ENCODE assay signal across 9 mouse cellular contexts in genomic region chr11:107276898-107277297, GRCm38 (mm10).
DNase-seq lines count a peak whose midpoint lies in the region; ATAC-seq lines count a peak whose summit lies in the region.
"Had no signal": no experiment of that assay in that cellular context is flagged by ENCODE, and none has a peak within 500 bp of the region (broad histone marks: within the 10 kb centered on the region; RNA-seq: fewer than 3 reads in every experiment).

No protein-coding gene starts in this region.

- 46% methylated on average over 7 of the region's 7 CpGs for WGBS in intestine, embryonic 16.5 days
- 51% methylated on average over 7 of the region's 7 CpGs for WGBS in lung, embryonic 16.5 days

- no peaks in the 10 kb centered on the region for H3K9me3 ChIP-seq in intestine, embryonic 16.5 days (ENCODE audit: control insufficient read depth, low read length)
- H3K9me3 ChIP-seq in lung, embryonic 16.5 days (ENCODE audit: control insufficient read depth, low read length): no peaks in the 10 kb centered on the region
- H3K9me3 ChIP-seq: embryonic facial prominence, embryonic 15.5 days; stomach, embryonic 15.5 days had no signal

- H3K36me3 ChIP-seq in intestine, embryonic 16.5 days (ENCODE audit: control insufficient read depth, insufficient read depth, low read length): no peaks in the 10 kb centered on the region
- no peaks in the 10 kb centered on the region for H3K36me3 ChIP-seq in lung, embryonic 16.5 days (ENCODE audit: control insufficient read depth, insufficient read depth, low read length)
- H3K36me3 ChIP-seq: embryonic facial prominence, embryonic 15.5 days; stomach, embryonic 15.5 days had no signal

- H3K4me1 ChIP-seq in intestine, embryonic 16.5 days (ENCODE audit: control insufficient read depth, insufficient read depth, low read length): peaks cover 5% of the 10 kb centered on the region; the same call in 1 of the 2 replicates
- H3K4me1 ChIP-seq in lung, embryonic 16.5 days (replicated peaks; ENCODE audit: control insufficient read depth, insufficient read depth, low read length): peaks cover 7% of the 10 kb centered on the region

- H3K9ac ChIP-seq in intestine, embryonic 16.5 days (ENCODE audit: low read depth, low read length): no peak overlapping the region
- H3K9ac ChIP-seq in lung, embryonic 16.5 days (ENCODE audit: low read length): no peak overlapping the region
- H3K9ac ChIP-seq: embryonic facial prominence, embryonic 15.5 days; stomach, embryonic 15.5 days had no signal

- peak; percentile 67 to 81 for DNase-seq in adrenal gland, adult (ENCODE audit: inconsistent age in 2 of 2, low spot score in 1 of 2)
- peak; percentile 30 for DNase-seq in embryo, embryonic 10.5 days (ENCODE audit: low spot score)
- DNase-seq in frontal cortex, postnatal 36 days (ENCODE audit: low spot score in 2 of 2): no peak
- DNase-seq in cerebellum, postnatal 4 days (ENCODE audit: low spot score in 2 of 2): no peak

- ATAC-seq in intestine, embryonic 16.5 days: peak; percentile 66
- 0 out of 2 replicates have a peak, but pooled peaks have one; percentile 32 for ATAC-seq in lung, embryonic 16.5 days (ENCODE audit: low read depth)
- ATAC-seq in megakaryocyte, adult 5-6 weeks (ENCODE audit: poor library complexity, severe bottlenecking): no peak

- H3K4me2 ChIP-seq in intestine, embryonic 16.5 days (ENCODE audit: low read depth, low read length): no peak overlapping the region
- no peak overlapping the region for H3K4me2 ChIP-seq in lung, embryonic 16.5 days (ENCODE audit: low read depth, low read length)
- H3K4me2 ChIP-seq: embryonic facial prominence, embryonic 15.5 days; stomach, embryonic 15.5 days had no signal

- no peak overlapping the region for H3K4me3 ChIP-seq in intestine, embryonic 16.5 days (ENCODE audit: low read length)
- no peak overlapping the region for H3K4me3 ChIP-seq in lung, embryonic 16.5 days (ENCODE audit: low read length)
- H3K4me3 ChIP-seq: embryonic facial prominence, embryonic 15.5 days; stomach, embryonic 15.5 days had no signal

- H3K27me3 ChIP-seq in intestine, embryonic 16.5 days (replicated peaks; ENCODE audit: control insufficient read depth, insufficient read depth, low read length): no peaks in the 10 kb centered on the region
- no peaks in the 10 kb centered on the region for H3K27me3 ChIP-seq in lung, embryonic 16.5 days (ENCODE audit: control insufficient read depth, insufficient read depth, low read depth, low read length)
- H3K27me3 ChIP-seq: embryonic facial prominence, embryonic 15.5 days; stomach, embryonic 15.5 days had no signal

- H3K27ac ChIP-seq in intestine, embryonic 16.5 days (ENCODE audit: low read length): no peak overlapping the region
- H3K27ac ChIP-seq in lung, embryonic 16.5 days (ENCODE audit: low read length): no peak overlapping the region
- H3K27ac ChIP-seq: embryonic facial prominence, embryonic 15.5 days; stomach, embryonic 15.5 days had no signal

Comparison
In these comparisons a context has a peak if more than half of its experiments do, and no peak if none do; other contexts are left out.
1. DNase-seq: peak in adrenal gland, adult (2 of 2) and embryo, embryonic 10.5 days (single experiment); none in frontal cortex, postnatal 36 days (0 of 2) and cerebellum, postnatal 4 days (0 of 2).